9 mouse cellular contexts compared by ENCODE assay signal in the genomic region with DNA sequence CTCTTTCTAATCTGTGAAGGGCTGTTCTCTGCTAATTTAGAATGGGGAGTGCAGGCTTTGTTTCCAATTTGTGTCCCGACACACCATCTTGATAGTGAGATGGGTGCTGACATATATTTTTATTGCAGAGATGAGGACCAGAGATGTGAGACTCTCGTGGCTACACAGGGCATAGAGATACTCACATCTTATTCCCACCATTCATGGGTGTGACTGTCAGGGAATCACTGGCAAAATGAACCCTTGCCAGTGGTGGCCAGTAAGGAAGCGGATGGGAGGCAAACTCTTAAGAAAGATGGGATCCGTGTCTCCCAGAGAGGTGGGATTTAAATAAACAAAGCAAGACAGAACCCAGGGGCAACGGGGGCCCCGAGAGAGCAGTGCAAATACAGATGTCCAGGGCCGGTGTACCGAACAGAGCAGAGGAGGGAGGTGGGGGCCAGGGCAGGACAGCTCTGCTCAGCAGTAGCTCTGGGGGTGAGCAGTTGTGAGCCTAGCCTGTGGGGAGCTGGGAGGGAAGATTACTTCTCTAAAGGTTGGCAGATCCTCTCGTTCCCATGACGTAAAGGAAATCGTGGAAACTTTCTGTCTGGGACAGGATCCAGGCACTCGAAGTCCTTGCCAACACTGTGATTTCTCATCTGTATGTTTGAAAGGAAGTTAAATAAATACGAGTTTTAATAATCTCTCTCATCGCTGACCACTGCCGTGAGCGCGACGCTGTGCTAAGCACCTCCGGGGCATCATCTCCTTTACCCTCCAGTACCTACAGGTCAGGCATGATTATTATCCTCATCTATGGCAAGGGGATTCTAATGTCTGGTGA.
DNase-seq lines count a peak whose midpoint lies in the region; ATAC-seq lines count a peak whose summit lies in the region.
"Had no signal": no experiment of that assay in that cellular context is flagged by ENCODE, and none has a peak within 500 bp of the region (broad histone marks: within the 10 kb centered on the region; RNA-seq: fewer than 3 reads in every experiment).

No protein-coding gene starts in this region.

- 58% methylated on average over 19 of the region's 19 CpGs for WGBS in embryonic facial prominence, embryonic 13.5 days

- no peaks in the 10 kb centered on the region for H3K36me3 ChIP-seq in embryonic facial prominence, embryonic 13.5 days

- no peak overlapping the region for H3K4me2 ChIP-seq in embryonic facial prominence, embryonic 13.5 days

- H3K4me3 ChIP-seq in embryonic facial prominence, embryonic 13.5 days = no peak overlapping the region

- no peak; the same call in 1 of the 2 replicates for ATAC-seq in embryonic facial prominence, embryonic 13.5 days (ENCODE audit: insufficient number of reproducible peaks, insufficient read depth, low FRiP score, low TSS enrichment, low read depth)

- no peaks in the 10 kb centered on the region; the same call in 1 of the 2 replicates for H3K27me3 ChIP-seq in embryonic facial prominence, embryonic 13.5 days

- peaks cover 52% of the 10 kb centered on the region for H3K4me1 ChIP-seq in embryonic facial prominence, embryonic 13.5 days

- peak; percentile 23 to 28 for DNase-seq in left cerebral cortex, postnatal 36 days (ENCODE audit: low spot score in 2 of 2)
- no peak for DNase-seq in left cerebral cortex, adult 8-10 months (ENCODE audit: low spot score in 2 of 2)
- DNase-seq in heart, postnatal 36 days = peak; percentile 71 to 75
- peak; percentile 58 to 75 for DNase-seq in kidney, postnatal 36 days
- DNase-seq in naive thymus-derived CD4-positive, alpha-beta T cell, adult 2 months (ENCODE audit: low read depth) = peak; percentile 5
- no peak for DNase-seq in layer of hippocampus, adult 11-12 months (ENCODE audit: low spot score)
- DNase-seq in spleen, postnatal 36 days (ENCODE audit: low spot score in 2 of 2) = no peak

- peak overlapping the region; percentile 82 for H3K27ac ChIP-seq in embryonic facial prominence, embryonic 13.5 days
- H3K27ac ChIP-seq: macrophage had no signal

- H3K9me3 ChIP-seq in embryonic facial prominence, embryonic 13.5 days = no peaks in the 10 kb centered on the region

- intact Hi-C loops in left cerebral cortex, postnatal 36 days (cut with DNase I) = loop anchor here (1.0 to 2.0 kb wide), 3 partner anchors 27 to 361 kb away; no protein-coding TSS in a partner anchor
- intact Hi-C loops in heart, postnatal 36 days (cut with DNase I) = loop anchor here (1.0 to 2.0 kb wide), 3 partner anchors 130 to 361 kb away; no protein-coding TSS in a partner anchor

- 0 out of 2 replicates have a peak overlapping the region, but pooled peaks have one; percentile 16 for H3K9ac ChIP-seq in embryonic facial prominence, embryonic 13.5 days

Comparison
In these comparisons a context has a peak if more than half of its experiments do, and no peak if none do; other contexts are left out.
1. DNase-seq: peak in left cerebral cortex, postnatal 36 days (2 of 2), heart, postnatal 36 days (2 of 2), kidney, postnatal 36 days (2 of 2) and naive thymus-derived CD4-positive, alpha-beta T cell, adult 2 months (single experiment); none in left cerebral cortex, adult 8-10 months (0 of 2), layer of hippocampus, adult 11-12 months (single experiment) and spleen, postnatal 36 days (0 of 2).